Mouse (Mus musculus) megakaryocyte, embryonic 14.5 days (primary cell): Measurements from ENCODE around the gene Onecut1.

ENCODE experiments used
- FLI1 ChIP-seq: IDR thresholded peaks from 2 replicates; pipeline ENCODE4 v1.6.1; 2012; ENCODE audit warnings: low read length, inconsistent platforms, mixed read lengths
- GATA1 ChIP-seq: IDR thresholded peaks from 3 replicates; pipeline ENCODE4 v1.6.1; 2012; ENCODE audit warnings: mixed read lengths, low read length, inconsistent platforms, borderline replicate concordance

DNA sequence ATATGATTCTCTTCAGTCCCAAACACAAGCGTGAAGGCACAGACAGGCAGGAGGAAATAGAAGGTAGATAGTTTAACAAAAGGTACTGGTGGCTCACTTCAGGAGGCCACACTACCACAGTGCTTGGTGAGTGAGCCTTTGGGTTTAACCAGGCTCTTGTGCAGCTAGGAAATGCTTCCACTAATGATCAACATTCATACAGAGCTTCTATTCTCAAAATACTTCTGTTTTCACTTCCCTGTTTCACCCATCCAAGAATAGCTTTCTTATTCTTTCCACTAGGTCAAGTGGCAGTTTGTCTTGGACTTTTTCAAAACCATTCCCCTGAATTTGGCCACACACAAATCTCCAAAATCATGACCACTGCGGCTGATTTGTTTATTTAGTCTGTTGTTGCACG lies 73.6 kb downstream of the Onecut1 start:
- TF ChIP-seq GATA1: no peak
- no peak for TF ChIP-seq FLI1
